Mouse (Mus musculus): ENCODE results near the gene Bsg.
"Not testable (repeated sequence)": the region's sequence is repeated elsewhere in the genome, so short reads cannot be mapped to it uniquely, and the experiment has no call there.

Bsg gene

DNA sequence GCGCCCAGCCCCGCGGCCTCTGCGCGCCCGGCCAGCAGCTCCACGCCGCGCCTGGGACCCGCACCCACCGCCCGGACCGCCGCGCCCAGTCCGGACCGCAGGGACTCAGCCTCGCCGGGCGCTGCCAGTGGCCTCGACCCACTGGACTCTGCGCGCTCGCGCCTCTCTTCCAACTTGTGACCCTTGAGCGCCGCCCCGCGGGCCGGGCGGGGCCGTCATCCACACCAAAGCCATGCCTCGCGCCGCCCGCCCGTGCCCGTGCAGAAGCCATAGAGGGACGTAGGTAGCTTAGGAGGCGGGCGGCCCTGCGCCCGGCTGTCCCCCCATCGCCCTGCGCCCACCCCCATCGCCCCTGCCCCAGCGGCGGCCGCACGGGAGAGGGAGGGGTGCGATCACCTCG, 31.1 kb downstream of the Bsg start:
- DNase-seq (ENCODE audit: low spot score): no peak

DNA sequence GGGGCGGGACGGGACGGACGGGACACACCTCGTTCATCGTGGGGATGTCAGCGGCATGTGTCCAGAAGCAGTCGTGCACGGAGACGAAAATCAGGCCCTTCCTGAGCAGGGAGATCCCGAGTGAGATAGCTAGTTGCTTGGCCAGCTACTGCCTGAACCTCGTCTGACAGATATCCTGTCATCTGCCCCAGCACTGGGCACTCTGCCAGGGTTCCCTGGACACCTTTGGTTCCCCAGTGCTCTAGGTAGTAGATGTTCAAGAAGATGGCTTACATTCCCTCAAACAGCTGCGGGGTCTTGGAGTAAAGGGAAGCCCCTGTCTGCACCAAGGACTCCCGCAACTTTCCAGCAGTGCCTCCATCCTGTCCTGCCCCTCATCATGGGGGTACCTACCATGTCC, 32.4 kb downstream of the Bsg start:
- DNase-seq (ENCODE audit: low spot score): no peak

DNA sequence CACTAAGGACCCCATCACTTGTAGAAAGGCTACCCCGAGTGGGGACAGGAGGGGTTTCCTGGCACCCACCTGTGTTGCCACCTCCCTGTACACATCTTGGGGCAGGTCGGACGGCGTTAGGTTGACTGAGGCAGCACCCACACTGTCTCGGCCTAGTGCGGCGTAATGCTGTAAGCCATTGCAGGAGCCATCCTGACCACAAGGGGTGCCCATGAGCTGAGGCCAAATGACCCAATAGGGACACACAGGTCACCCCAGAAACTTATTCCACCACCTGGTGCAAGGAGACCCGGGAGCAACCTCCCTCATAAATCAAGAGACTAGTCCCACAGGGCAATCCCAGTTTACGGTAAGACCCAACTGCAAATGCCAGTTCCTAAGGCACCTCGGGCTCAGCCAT, 34.0 kb downstream of the Bsg start:
- DNase-seq (ENCODE audit: low spot score): no peak

DNA sequence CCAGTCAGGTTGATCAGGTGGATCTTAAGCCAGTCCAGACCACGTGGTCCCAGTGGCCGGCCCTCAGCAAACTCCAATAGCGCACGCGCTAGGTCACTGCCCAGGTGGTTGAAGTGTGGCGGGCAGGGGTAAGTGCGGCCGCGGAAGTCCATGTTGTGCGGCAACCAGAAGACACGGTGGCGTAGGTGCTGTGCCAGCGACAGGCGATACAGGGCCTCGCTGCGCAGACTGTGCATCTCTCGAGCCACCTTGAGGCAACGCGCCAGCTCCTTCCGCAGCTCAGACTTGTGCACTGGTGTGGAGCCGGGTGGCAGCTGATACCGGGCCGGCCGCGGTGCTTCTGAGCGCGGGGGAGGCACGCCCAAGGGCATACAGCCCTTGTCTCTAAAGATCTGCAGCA, 34.9 kb downstream of the Bsg start:
- DNase-seq (ENCODE audit: low spot score): no peak

DNA sequence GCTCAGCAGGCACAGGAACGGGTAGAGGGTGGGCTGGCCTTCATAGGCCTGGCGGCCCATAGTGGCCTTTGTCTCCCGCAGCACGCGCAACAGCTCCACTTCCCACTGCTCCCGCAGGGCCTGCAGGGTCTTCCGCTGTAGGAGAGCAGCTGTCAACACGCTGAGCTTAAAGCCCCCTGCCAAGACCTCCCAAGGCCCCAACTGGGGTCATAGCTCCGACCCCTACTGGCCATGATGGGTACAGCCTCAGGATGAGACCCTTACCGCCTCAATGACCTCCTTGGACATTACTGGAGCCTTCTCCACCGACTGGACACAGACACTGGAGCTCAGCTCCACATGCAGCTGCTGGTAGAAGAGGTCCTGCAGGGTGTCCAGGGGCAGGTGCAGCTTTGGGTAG, 36.6 kb downstream of the Bsg start:
- DNase-seq (ENCODE audit: low spot score): no peak

DNA sequence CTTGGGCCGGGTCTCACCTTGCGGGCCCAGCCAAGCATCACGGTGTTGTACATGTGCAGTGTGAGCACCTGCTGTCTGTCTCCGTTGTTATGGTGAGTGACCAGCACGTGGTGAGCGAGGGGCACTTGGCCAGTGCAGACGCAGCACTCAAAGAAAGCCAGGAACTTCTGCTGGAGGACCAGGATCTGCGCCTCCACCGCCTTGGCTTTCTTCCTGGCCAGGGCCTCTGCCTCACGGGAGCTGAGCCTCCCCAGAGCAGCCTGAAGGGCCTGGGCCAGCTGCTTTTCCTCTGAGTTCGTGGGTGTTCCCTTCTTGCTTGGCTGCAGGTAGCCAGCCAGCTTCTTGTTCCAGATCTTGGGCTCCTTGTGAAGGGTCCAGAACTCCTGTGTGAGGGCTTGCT, 38.9 kb downstream of the Bsg start:
- no peak for DNase-seq (ENCODE audit: low spot score)

DNA sequence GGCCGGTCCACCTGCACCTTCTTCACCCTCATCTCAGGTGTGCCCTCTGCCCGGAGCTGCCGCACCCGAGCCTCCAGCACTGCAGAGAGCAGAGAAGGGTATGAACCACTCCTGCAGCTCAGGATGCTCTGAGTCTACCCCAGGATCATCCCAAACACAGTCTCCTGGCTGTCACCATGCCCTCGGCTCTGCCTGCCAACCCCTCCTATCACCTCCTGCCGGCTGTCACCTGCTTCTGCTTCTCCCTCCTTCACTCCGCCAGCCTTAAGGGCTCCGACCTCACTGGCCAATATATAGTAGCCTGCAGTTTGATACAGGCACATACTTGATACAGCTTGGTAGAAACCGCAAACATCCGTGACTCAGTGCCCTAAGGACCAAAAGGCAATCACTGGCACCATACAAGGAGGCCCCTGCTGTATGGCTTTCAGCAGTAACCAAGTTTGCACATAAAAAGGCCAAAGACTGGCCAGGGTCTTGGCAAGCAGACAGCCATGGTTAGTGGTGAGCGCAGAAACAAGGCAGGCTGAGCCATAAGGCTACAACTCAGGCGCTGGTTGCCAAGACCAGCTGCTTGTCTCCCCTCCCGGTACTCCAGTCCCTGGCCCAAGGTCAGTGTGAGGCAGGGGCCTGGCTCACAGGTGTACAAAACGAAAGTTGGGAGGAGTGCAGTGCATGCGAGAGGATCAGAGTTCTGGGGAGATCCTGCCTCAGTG, 39.5 kb downstream of the Bsg start:
- no peak for DNase-seq (ENCODE audit: low spot score)

DNA sequence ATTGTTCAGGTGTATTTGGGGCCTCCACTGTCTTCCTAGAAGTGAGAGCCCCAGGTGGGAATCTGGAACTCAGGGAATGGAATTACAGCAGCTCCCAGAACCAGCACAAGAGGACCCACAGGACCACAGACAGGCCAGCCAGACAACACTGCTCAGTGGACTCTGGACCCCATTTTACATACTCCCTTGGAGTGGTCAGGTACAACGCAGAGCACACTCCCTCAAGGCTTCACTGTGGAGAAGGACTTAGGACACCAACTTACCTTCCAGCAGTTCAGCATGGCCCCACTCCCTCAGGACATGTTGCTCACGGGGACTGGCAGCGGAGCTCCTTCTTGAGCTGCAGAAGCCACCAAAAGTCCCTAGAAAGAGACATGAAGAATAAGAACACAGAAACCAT, 41.1 kb downstream of the Bsg start:
- DNase-seq (ENCODE audit: low spot score): no peak

DNA sequence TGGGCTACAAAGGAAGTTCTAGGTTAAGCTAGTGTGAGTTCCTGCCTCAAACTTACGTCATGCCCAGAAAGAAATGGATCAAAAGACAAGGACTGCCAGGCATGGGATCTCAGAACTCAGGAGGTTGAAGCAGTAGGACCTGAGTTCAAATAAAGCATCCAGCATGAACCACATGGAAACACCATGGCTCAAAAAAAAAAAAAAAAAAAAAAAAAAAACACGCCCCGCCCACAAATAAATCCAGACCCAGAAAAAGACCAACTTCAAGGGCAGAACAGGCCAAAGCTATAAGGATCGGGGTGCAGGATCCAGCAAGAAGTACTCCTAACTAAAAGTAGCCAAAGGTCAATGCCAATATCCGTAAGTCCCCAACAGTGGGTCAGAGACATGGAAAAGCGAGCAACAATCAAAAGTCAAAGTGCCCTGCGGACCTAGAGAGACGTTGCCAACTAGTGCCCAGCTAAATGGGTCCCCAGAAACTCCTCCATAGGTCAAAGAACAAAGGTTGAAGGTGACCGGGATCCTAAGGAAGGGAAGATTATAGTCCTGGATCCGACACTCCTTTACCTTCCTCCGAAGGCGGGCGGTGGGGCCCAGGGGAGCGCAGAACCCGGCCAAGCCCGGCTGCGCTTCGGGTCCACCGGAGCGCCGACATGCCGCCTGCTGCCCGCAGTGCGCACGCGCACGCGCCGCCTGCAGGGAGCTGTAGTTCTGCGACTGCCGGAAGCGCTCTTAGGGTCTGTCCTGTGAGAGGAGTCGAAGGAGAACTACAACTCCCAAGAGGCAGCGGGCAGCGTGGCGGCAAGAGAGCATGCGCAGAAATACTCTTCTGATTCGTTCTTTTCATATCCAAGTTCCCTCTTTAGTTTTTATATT, 41.8 kb downstream of the Bsg start, which contains the start of gene Polrmt:
Polrmt (minus strand) TSS at position 684 of the 876 bp plus-strand sequence.
- DNase-seq (ENCODE audit: low spot score): peak; percentile 96

DNA sequence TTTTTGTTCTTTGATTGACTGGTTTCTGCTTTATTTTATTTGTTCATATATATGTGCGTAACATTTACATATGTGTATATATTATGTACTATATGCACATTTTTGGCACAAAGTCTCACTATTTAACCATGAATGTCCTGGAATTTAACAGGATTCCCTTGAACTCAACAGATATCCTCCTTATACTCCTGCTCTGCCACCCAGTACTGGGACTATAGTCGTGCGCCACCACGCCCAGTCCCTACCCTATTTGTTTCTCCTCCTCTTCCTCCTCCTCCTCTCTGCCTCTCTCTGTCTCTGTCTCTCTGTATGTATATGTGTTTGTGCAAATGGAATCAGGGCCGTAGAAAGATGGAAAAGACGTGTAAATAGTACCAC, 42.5 kb downstream of the Bsg start:
- DNase-seq (ENCODE audit: low spot score): no peak

DNA sequence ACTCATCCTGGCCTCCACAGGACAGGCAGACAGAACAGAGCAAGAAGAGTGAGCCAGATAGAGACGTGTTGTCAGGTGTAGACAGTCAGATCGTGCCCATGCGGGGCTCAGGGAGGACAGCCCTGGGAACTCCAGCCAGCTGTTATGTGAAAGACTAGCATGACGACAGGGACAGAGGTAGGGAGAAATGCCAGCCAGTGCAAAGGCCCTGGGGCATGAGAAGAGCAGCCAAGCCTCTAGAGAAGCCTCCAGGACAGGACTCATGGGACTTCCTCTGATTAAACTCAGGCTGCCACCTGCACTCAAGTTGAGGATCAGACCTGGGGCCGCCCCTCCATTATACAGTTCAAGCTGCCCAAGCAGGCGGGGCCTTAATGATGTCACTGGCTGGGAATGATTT, 44.2 kb downstream of the Bsg start:
- no peak for DNase-seq (ENCODE audit: low spot score)

DNA sequence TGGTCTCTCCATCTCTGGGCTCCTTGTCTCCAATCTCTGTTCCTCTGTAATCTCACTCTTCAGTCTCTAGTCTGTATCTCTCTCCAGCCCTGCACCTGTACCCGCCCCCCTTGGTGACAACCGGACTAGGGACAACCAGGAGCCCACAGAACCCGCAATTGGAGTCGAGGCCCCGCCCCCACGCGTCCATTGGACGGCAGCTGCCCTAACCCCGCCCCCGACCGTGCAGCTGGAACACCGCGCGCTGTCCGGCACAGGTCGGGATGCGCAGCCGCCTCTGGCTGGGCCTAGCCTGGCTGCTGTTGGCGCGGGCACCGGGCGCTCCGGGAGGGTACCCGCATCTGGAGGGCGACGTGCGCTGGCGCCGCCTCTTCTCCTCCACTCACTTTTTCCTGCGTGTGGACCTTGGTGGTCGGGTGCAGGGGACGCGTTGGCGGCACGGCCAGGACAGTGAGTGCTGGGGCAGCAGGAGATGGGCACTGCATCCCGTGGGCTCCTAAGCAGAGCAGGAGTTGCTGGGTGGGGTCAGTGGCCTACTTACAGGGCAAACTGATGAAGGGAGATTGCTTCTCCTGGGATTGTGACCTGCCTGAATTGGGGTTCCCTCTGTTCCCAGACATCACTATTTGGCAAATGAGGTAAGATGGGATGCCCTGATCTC, 50.7 kb downstream of the Bsg start, which contains the start of gene Fgf22:
Fgf22 (plus strand) TSS at position 221 of the 661 bp plus-strand sequence.
- DNase-seq (ENCODE audit: low spot score): peak; percentile 51

DNA sequence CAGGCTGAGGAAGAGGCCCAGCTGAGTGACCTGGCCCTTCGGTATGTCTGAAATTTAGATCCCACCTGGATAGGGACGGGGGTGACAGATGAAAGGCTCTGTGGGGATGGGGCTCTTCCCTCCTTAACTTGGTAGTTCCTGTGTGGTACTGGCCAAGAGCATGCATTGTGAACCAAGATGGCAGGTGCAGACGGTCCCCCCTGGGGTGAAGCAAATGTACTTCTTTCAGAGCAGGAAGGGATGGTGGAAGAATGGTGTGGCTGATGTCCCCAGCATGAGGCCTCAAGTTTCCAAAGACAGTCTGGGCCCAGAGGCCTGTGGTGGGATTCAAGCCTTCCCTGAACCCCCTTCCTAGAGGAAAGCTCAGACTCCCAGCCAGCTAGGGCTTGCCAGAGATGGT, 51.6 kb downstream of the Bsg start:
- no peak for DNase-seq (ENCODE audit: low spot score)

DNA sequence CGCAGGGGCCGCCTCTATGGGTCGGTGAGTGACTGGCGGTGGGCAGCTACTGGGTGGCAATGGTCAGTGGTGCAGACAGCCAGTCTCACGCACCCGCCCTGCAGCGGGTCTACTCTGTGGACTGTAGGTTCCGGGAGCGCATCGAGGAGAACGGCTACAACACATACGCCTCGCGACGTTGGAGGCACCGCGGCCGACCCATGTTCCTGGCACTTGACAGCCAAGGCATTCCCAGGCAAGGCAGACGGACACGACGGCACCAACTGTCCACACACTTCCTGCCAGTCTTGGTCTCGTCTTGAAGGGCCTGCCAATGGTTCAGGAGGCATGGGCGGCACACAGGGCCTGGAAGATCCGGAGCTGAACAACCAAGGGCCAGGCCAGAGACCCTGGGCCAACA, 52.4 kb downstream of the Bsg start:
- no peak for DNase-seq (ENCODE audit: low spot score)

DNA sequence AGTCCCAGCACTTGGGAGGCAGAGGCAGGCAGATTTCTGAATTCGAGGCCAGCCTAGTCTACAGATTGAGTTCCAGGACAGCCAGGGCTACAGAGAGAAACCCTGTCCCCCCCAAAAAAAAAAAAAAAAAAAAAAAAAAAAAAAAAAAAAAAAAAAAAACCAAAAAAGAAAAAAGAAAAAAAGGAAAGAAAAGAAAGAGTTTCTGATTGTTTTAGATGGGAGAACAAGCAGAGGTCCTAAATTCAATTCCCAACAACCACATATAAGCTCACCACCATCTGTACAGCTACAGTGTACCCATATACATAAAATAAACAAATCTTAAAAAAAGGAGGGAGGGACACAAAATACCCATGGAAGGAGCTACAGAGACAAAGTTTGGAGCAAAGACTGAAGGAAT, 55.4 kb downstream of the Bsg start:
- not testable (repeated sequence) for DNase-seq (ENCODE audit: low spot score)

DNA sequence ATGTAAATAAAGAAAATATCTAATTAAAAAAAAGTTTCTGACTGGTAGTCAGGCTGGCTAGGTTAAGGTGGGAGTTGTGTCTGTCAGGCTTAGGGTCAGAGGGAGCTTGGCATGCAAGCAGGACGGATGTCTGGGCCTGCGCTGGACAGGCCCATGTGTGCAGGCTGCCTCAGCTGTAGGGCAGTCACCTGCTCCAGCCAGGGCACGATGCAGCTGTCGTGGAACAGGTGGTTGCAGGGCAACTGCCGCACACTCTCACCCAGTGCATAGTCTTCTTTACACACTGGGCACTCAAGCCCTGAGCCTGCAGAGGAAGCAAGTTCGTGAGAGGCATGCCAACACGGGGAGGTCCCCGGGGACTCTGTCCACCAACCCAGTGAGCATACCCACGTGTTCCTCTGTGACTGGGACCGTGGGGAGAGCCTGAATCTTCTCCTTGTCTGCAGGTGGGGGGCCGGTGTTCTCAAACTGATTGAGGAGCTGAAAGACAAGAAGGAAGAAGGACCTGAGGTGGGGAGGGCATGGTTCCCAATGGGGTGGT, 56.4 kb downstream of the Bsg start:
- no peak for DNase-seq (ENCODE audit: low spot score)

Measured in ovary, adult 18-20 months (tissue).